Mouse (Mus musculus): ENCODE measurements around the gene Nacc1.

The Nacc1 gene

DNA sequence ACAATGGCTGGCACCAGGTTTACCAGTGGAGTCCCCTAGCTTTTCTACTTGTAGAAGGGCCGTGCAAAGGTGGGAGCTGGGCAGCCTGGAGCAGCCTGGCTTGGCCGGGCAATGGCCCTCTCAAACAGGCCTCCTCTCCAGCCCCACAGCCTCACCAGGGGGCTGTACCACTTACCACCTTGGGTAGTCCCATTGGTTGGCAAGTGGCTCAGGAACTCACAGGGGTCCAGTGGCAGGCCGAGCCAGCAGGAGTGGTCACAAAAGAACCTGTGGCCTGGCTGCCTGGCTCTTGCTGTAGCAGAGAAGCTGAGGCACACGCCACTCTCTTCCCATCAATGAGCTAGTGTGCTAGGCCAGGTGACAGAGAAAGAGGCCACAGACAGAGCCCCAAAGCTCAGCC lies 26.5 kb upstream of the Nacc1 start:
- no peak for DNase-seq (ENCODE audit: low spot score)

DNA sequence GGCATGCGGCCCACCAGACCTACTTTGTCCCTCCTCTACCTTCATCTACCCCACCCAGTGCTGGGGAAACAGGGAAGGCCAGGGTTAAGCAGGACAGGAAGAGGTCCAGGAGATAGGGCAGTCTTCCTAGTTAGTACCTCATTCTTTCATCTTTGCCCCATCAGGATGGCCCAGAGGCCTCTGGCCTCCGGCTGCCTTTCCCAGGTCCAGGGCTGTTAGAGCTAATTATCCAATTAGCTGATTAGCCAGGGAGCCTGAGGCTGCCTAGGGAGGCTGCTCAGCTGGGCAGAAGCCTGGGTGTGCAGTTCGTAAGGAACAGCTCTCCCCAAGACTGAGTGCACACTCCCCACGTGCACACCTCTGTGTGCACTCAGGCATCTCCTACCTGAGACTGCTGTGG lies 25.7 kb upstream of the Nacc1 start:
- no peak for DNase-seq (ENCODE audit: low spot score)

GRCm38 (mm10) chr8:84712759-84713120 lies 25.1 kb upstream of the Nacc1 start:
- DNase-seq (ENCODE audit: low spot score) = no peak

GRCm38 (mm10) chr8:84711933-84712758 lies 24.5 kb upstream of the Nacc1 start:
- no peak for DNase-seq (ENCODE audit: low spot score)

- DNase-seq (ENCODE audit: low spot score) = no peak
Measured at GRCm38 (mm10) chr8:84711312-84711711, 23.6 kb upstream of the Nacc1 start.

GRCm38 (mm10) chr8:84709931-84710330 lies 22.3 kb upstream of the Nacc1 start:
- no peak for DNase-seq (ENCODE audit: low spot score)

GRCm38 (mm10) chr8:84708774-84709475 lies 21.3 kb upstream of the Nacc1 start:
- peak; percentile 91 for DNase-seq (ENCODE audit: low spot score)

DNA sequence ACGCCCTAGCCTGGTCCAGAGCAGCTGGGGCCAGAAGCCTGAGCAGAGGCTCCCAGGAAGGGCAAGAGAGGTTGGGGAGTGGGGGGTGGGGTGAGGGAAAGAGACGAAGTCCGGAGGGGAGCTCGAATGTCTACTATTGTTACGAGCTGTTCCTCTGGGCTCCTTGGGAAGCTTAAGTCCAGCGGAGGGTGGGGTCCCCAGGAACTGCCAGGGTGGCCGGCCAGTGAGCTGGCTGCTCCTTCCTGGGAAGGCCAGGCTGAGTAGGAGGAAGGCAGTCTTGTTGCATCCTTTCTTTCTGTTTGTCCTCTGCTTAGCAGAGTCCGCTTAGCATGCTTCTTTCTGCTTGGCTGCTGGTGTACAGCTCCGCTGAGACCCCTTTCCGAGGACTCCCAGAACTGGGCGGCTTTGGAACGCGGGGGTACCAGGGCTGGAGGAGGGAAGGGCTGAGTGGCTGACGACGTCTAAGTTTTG lies 20.4 kb upstream of the Nacc1 start:
- no peak for DNase-seq (ENCODE audit: low spot score)

DNA sequence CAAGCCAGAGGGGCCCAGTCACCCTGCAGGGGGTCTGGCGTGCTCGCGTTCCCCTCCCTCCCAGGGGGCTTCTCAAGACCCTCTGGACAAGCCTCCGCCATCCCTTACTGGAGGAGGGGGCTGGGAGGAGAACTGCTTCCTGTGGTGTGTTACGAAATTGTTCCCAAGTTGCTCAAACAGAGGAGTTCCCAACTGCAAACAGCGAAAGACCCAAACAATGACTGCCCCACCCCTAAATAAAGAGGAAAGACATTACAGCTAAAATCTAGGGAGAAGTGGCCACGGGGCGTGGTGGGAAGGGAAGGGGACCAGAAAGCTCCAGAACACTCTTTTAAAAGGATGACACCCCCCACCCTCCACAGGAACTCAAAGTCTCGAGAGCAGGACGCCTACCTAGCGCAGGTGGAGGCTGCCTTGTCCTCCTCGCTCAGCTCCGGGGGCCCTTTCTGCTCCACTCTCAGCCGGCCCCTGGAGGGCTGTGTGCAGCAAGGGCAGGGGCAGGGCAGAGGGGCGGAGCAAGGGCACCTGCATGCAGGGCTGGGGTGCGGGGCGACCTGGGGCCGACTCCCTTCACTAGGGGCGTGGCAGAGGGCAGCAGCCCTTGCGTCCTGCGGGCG lies 19.7 kb upstream of the Nacc1 start:
- DNase-seq (ENCODE audit: low spot score) = no peak

- DNase-seq (ENCODE audit: low spot score) = no peak
Measured at GRCm38 (mm10) chr8:84706610-84707266, 19.1 kb upstream of the Nacc1 start.

- no peak for DNase-seq (ENCODE audit: low spot score)
Measured at GRCm38 (mm10) chr8:84705960-84706359, 18.3 kb upstream of the Nacc1 start.

DNA sequence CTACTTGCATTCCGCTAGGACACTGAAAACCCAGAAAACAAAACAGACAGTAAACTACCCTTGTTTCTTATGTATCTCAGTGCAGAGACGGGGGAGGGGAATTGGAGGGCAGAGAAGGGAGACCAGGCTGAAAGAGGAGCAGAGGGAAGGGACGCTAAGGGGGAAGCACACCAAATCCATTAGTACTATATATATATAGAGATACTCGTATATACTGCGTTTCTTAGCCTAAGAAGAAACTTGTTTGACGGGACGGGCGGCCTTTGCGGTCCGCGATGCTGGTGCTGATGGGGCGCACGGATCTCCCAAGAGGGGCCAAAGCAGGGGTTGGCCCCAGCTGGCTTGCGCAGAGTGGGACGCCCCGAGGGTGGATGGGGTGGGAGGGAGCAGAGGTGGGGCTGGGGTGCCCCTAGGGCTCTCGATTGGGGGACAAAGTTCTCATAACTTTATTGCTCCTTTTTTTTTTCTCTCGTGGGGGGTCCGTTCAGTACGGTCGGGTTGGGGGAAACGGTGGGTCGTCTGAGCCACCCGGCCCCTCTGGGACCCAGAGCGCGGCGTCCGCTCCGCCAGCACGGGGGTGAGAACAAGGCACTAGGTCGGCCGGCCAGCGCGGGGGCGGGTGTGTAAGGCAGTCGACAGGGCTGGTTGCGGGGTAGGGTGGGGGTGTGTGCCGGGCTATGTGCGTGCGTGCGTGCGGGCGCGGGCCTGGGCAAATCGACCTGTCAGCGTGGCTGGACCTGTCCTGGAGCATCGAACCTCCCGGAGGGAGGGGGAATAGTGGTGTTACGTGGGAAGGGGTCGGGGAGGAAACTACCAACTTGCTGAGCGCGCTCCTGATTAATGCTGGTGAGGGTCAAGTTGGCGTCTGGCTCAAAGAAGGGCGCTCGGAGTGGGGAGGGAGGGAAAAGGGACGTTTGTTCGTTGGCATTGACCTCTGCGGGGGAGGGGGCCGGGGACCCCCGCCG lies 17.5 kb upstream of the Nacc1 start:
- DNase-seq (ENCODE audit: low spot score) = no peak

DNA sequence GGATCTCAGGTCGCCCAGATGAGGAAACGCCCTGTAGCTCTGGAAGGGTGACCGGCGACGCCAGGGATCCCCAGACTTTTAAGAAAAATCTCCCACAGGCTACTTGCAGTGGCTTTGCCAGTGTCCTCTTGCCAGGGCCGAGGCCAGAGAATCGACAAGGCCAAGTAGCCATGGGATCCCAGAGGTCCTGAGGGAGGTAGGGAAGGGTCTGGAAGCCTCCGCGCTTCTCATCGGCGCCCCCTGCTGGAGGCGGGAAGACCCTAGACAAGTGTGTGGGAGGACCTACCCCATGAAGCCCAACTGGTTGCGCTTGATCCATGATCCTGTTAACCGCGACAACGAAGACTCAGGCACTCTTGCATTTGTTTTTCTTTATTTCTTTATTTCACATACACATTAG lies 16.7 kb upstream of the Nacc1 start:
- peak; percentile 89 for DNase-seq (ENCODE audit: low spot score)

GRCm38 (mm10) chr8:84703466-84704249 lies 16.0 kb upstream of the Nacc1 start:
- DNase-seq (ENCODE audit: low spot score) = no peak

DNA sequence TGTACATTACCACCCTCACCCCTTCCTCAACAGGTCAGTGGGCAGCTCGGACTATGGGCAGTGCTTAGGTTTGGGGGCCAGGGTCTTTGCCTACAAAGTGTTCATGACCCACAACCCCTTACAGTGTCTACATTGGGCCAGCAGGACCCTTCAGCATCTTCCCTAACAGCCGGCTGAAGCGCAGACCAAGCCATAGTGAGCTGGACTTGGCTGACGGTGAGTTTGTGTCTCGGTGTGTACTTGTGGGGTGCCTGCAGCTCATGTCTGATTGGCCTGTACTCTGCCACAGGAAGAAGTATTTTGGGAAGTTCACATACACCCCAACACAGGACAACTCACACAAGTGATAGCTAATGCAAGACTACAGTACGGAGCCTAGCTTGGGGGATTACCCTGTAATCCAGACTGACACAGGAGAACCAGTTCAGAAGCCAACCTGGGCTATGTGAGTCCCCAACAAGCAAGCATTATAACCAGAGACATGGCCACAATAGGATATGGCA lies 15.4 kb upstream of the Nacc1 start:
- DNase-seq (ENCODE audit: low spot score) = no peak

- DNase-seq (ENCODE audit: low spot score) = no peak
Measured at GRCm38 (mm10) chr8:84702561-84702960, 14.9 kb upstream of the Nacc1 start.

DNA sequence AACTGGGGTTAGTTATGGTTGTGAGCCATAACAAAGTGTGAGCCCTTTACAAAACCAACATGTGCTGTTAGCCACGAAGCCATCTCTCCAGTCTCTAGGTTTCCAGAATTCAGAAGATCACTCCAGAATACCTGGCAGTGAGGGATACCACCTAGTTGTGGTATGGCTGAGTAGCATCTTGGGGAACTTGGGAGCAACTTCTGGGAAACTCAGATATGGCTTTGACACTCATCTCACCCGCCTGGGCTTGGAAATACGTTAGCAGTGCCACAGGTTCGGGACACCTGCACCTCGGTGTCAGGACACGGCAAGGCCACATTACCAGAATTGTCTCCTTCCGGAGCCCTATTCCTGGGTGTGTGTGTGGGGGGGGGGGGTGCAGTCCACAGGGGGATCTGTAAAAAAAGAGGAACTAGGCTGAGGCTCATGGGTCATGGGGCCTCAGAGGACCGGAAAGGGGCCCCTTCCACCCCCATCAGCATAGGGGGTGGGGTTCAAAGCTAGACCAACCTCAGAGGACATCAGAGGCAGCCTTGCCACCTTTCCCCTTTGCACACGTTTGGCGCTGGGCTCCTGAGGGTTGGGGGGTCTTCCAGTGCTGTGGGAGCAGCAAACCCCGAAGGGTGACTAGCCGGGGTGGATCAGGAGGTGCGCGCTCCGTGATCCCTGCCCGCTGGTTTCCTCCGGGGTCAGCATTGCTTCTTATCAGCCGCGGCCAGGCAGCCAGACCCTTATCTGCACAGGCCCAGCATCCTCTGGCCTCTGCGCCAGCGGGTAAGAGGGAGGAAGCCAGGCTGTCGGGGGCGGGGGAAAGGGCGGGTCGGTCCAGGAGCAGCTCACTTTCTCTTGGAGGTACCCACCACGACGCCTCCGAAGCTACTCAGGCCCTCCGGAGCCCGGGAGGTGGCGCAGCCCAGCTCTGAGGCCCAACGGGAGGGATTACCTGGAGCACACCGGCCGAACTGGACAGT lies 13.6 kb upstream of the Nacc1 start, which contains the start of gene Lyl1:
TSS of gene Lyl1 (plus strand) at position 517 of the 971 bp plus-strand sequence.
- peak; percentile 99 for DNase-seq (ENCODE audit: low spot score)

GRCm38 (mm10) chr8:84700526-84700925 lies 12.9 kb upstream of the Nacc1 start:
- DNase-seq (ENCODE audit: low spot score) = no peak

- no peak for DNase-seq (ENCODE audit: low spot score)
Measured at GRCm38 (mm10) chr8:84699861-84700322, 12.2 kb upstream of the Nacc1 start.
